Mouse (Mus musculus): ENCODE results near the gene Ccdc7b. TPM values are rescaled to one million over a fixed set of nuclear protein-coding genes. Genes with fewer than 3 reads are reported as not detected.
"Not testable (repeated sequence)": the region's sequence is repeated elsewhere in the genome, so short reads cannot be mapped to it uniquely, and the experiment has no call there.

Gene Ccdc7b
- not detected in 2 replicates for polyA plus RNA-seq (2012; rRNA removed)

GRCm38 (mm10) chr8:129066834-129067233 lies at the start of gene Ccdc7b:
Gene Ccdc7b (plus strand): TSS chr8:129067134.
- 38% methylated on average over 1 of the region's 10 CpGs for WGBS
- DNase-seq (ENCODE audit: low read depth, low spot score): not testable (repeated sequence)

- 89% methylated on average over 2 of the region's 11 CpGs for WGBS
- DNase-seq (ENCODE audit: low read depth, low spot score): not testable (repeated sequence)
Observed at GRCm38 (mm10) chr8:129065417-129065816, 1.5 kb upstream of the Ccdc7b start, which contains the start of gene Ccdc7a. Gene Ccdc7a (minus strand): TSS chr8:129065517.

GRCm38 (mm10) chr8:129115761-129116160 lies 48.8 kb downstream of the Ccdc7b start:
- DNase-seq (ENCODE audit: low read depth, low spot score): not testable (repeated sequence)
- WGBS: 63% methylated on average over 3 of the region's 3 CpGs

- no peak for DNase-seq (ENCODE audit: low read depth, low spot score)
- 56% methylated on average over 1 of the region's 1 CpGs for WGBS
Observed at GRCm38 (mm10) chr8:129131561-129131960, 64.6 kb downstream of the Ccdc7b start, which contains the start of gene Gm10999. Gene Gm10999 (minus strand): TSS chr8:129131661.

- no peak for DNase-seq (ENCODE audit: low read depth, low spot score)
Observed at GRCm38 (mm10) chr8:129133475-129133874, 66.5 kb downstream of the Ccdc7b start.

Other genes with a start within 250 kb of the Ccdc7b start
- gene Ccdc7a, start 1.6 kb upstream of the Ccdc7b start, polyA plus RNA-seq (2012; rRNA removed): not detected in 2 replicates
- gene Gm10999, start 64.5 kb downstream of the Ccdc7b start, polyA plus RNA-seq (2012; rRNA removed): not detected in 2 replicates
- gene 2610044O15Rik8, start 167.3 kb downstream of the Ccdc7b start, polyA plus RNA-seq (2012; rRNA removed): 2.2 and 2.9 TPM in 2 replicates

Data from large intestine, adult 2 months (tissue).